9 mouse cellular contexts compared by ENCODE assay signal in the genomic region with DNA sequence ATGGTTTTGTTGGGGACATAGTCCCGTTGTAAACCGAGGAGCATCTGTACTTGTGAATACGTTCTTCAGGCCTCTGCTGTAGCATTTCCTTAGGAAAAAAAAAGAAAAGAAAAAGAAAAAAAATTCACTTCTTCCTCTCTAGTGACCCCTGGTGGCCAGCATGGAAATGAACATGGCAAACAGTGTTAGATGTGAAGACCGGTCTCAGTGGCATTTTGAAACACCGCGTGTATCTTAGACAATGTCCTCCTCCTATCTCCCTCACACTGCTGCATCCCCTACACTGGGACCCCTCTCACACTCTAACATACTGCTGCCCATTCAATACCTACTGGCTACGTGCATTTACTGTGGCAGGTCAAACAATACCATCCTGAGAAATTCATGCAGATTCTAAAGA.
DNase-seq lines count a peak whose midpoint lies in the region; ATAC-seq and TF ChIP-seq lines count a peak whose summit lies in the region.
"Had no signal": no experiment of that assay in that cellular context is flagged by ENCODE, and none has a peak within 500 bp of the region (broad histone marks: within the 10 kb centered on the region; RNA-seq: fewer than 3 reads in every experiment).

No protein-coding gene starts in this region.

- H3K36me3 ChIP-seq in intestine, postnatal 0 days (ENCODE audit: control insufficient read depth, insufficient read depth), result no peaks in the 10 kb centered on the region
- no peaks in the 10 kb centered on the region for H3K36me3 ChIP-seq in intestine, embryonic 15.5 days
- no peaks in the 10 kb centered on the region for H3K36me3 ChIP-seq in forebrain, embryonic 11.5 days (ENCODE audit: control insufficient read depth, insufficient read depth, low read length)
- H3K36me3 ChIP-seq: liver, embryonic 15.5 days had no signal

- H3K27me3 ChIP-seq in intestine, postnatal 0 days (replicated peaks; ENCODE audit: control insufficient read depth, insufficient read depth, low read length), result no peaks in the 10 kb centered on the region
- no peaks in the 10 kb centered on the region for H3K27me3 ChIP-seq in intestine, embryonic 15.5 days (replicated peaks)
- no peaks in the 10 kb centered on the region for H3K27me3 ChIP-seq in forebrain, embryonic 11.5 days (ENCODE audit: control insufficient read depth, insufficient read depth, low read length)

- no peak overlapping the region for H3K4me3 ChIP-seq in intestine, postnatal 0 days (ENCODE audit: low read depth, low read length)
- H3K4me3 ChIP-seq in intestine, embryonic 15.5 days (replicated peaks), result no peak overlapping the region
- H3K4me3 ChIP-seq in forebrain, embryonic 11.5 days (ENCODE audit: low read depth, low read length), result no peak overlapping the region
- H3K4me3 ChIP-seq: liver, embryonic 15.5 days had no signal

- DNase-seq in urinary bladder, postnatal 25 days (ENCODE audit: low spot score), result peak; percentile 40
- DNase-seq in urinary bladder, adult 18-20 months (ENCODE audit: low spot score in 2 of 2), result no peak
- DNase-seq in forebrain, embryonic 11.5 days (ENCODE audit: low spot score), result no peak
- no peak for DNase-seq in spleen, adult 18-20 months
- no peak for DNase-seq in right cerebral cortex, postnatal 36 days (ENCODE audit: low spot score in 2 of 2)

- 22% methylated on average over 7 of the region's 7 CpGs for WGBS in intestine, postnatal 0 days
- WGBS in intestine, embryonic 15.5 days, result 27% methylated on average over 7 of the region's 7 CpGs
- 30% methylated on average over 7 of the region's 7 CpGs for WGBS in forebrain, embryonic 11.5 days

- H3K9me3 ChIP-seq in intestine, postnatal 0 days (ENCODE audit: control insufficient read depth), result no peaks in the 10 kb centered on the region
- H3K9me3 ChIP-seq in intestine, embryonic 15.5 days, result no peaks in the 10 kb centered on the region
- H3K9me3 ChIP-seq in forebrain, embryonic 11.5 days (ENCODE audit: control insufficient read depth, low read length), result no peaks in the 10 kb centered on the region
- H3K9me3 ChIP-seq: liver, embryonic 15.5 days had no signal

- H3K9ac ChIP-seq in intestine, postnatal 0 days (ENCODE audit: low read depth, low read length), result no peak overlapping the region
- H3K9ac ChIP-seq in intestine, embryonic 15.5 days, result no peak overlapping the region
- H3K9ac ChIP-seq in forebrain, embryonic 11.5 days (ENCODE audit: low read length), result no peak overlapping the region
- H3K9ac ChIP-seq: liver, embryonic 15.5 days had no signal

- TF ChIP-seq CTCF in intestine, postnatal 0 days (IDR thresholded peaks at IDR 0.05; ENCODE audit: low read depth), result peak; percentile 82

- no peak for ATAC-seq in intestine, postnatal 0 days
- ATAC-seq in intestine, embryonic 15.5 days, result no peak
- peak; percentile 72; the same call in 1 of the 2 replicates for ATAC-seq in forebrain, embryonic 11.5 days (replicated peaks; ENCODE audit: low FRiP score)
- peak; percentile 54 for ATAC-seq in megakaryocyte progenitor cell, adult 5-6 weeks (replicated peaks; ENCODE audit: poor library complexity)

- no peaks in the 10 kb centered on the region for H3K4me1 ChIP-seq in intestine, postnatal 0 days (replicated peaks; ENCODE audit: control insufficient read depth, insufficient read depth, low read length)
- H3K4me1 ChIP-seq in intestine, embryonic 15.5 days (replicated peaks), result 0 out of 2 replicates have a peak, but pooled peaks cover 4% of the 10 kb centered on the region
- no peaks in the 10 kb centered on the region for H3K4me1 ChIP-seq in forebrain, embryonic 11.5 days (replicated peaks; ENCODE audit: control insufficient read depth, insufficient read depth, low read length)
- H3K4me1 ChIP-seq: liver, embryonic 15.5 days had no signal

- no peak overlapping the region for H3K27ac ChIP-seq in intestine, postnatal 0 days (ENCODE audit: low read depth, low read length)
- no peak overlapping the region for H3K27ac ChIP-seq in intestine, embryonic 15.5 days
- H3K27ac ChIP-seq in forebrain, embryonic 11.5 days (ENCODE audit: low read depth, low read length), result no peak overlapping the region
- H3K27ac ChIP-seq: liver, embryonic 15.5 days had no signal

- no peak overlapping the region for H3K4me2 ChIP-seq in intestine, postnatal 0 days (replicated peaks; ENCODE audit: low read depth)
- no peak overlapping the region for H3K4me2 ChIP-seq in intestine, embryonic 15.5 days (replicated peaks)
- no peak overlapping the region for H3K4me2 ChIP-seq in forebrain, embryonic 11.5 days (ENCODE audit: low read depth, low read length, severe bottlenecking)
- H3K4me2 ChIP-seq: liver, embryonic 15.5 days had no signal

Comparison
In these comparisons a context has a peak if more than half of its experiments do, and no peak if none do; other contexts are left out.
1. ATAC-seq: peak in forebrain, embryonic 11.5 days (single experiment) and megakaryocyte progenitor cell, adult 5-6 weeks (single experiment); none in intestine, postnatal 0 days (single experiment) and intestine, embryonic 15.5 days (single experiment).